Mouse (Mus musculus) forebrain, embryonic 10.5 days (tissue): ENCODE measurements around the gene Lrp1. TPM values are rescaled to one million over a fixed set of nuclear protein-coding genes. Genes with fewer than 3 reads are reported as not detected.

Source experiments
- DNase-seq: peaks from one replicate; pipeline ENCODE4 v3.0.0-alpha.2; 2017; ENCODE audit warnings: low spot score; ENCODE audit errors: extremely low spot score
- H3K27ac ChIP-seq: fragments of 300-500 bp; sonication (generic); 2 replicates; pipeline ENCODE4 v1.5.1; 2016; ENCODE audit warnings: mild to moderate bottlenecking
- H3K27me3 ChIP-seq: fragments of 300-500 bp; sonication (generic); 2 replicates; pipeline ENCODE4 v1.6.1; 2016; ENCODE audit warnings: mild to moderate bottlenecking; ENCODE audit not compliant: poor library complexity, severe bottlenecking
- H3K36me3 ChIP-seq: fragments of 300-500 bp; sonication (generic); replicated peaks from 2 replicates; pipeline ENCODE4 v1.6.1; 2016; ENCODE audit warnings: mild to moderate bottlenecking, moderate library complexity
- H3K4me1 ChIP-seq: fragments of 300-500 bp; sonication (generic); 2 replicates; pipeline ENCODE4 v1.6.1; 2016
- H3K4me3 ChIP-seq: fragments of 300-500 bp; sonication (generic); 2 replicates; pipeline ENCODE4 v1.5.1; 2016; ENCODE audit warnings: mild to moderate bottlenecking, moderate library complexity
- H3K9me3 ChIP-seq: fragments of 300-500 bp; sonication (generic); 2 replicates; pipeline ENCODE4 v1.6.1; 2016; ENCODE audit warnings: mild to moderate bottlenecking, moderate library complexity
- WGBS: fragments of 180-500 bp; shearing (Covaris S2); methylation state at CpG from one replicate; pipeline ENCODE4 v1.1.7; 2016; 5-methylcytosine and 5-hydroxymethylcytosine counted together
- polyA plus RNA-seq: library from polyadenylated mRNA; unstranded; fragments of >200 nt; fragmentation: Nextera tagmentation; extraction: Ambion mirVana; gene quantifications from 2 replicates; pipeline ENCODE4 v1.2.1, GENCODE M21; 2016

Lrp1 gene
- polyA plus RNA-seq, 1 experiment from 2014 or later: 67.4 TPM

GRCm38 (mm10) chr10:127641861-127642771 is 21.2 kb upstream of the Lrp1 start:
- 8% methylated on average over 19 of the region's 19 CpGs for WGBS
- Histone ChIP-seq H3K9me3 (no peaks in the 10 kb centered on the region), H3K36me3 (no peaks in the 10 kb centered on the region), H3K27ac (peak overlapping the region; percentile 84), H3K27me3 (peaks cover 43% of the 10 kb centered on the region), H3K4me1 (peaks cover 29% of the 10 kb centered on the region), H3K4me3 (peak overlapping the region; percentile 50)
- DNase-seq: peak; percentile 77

GRCm38 (mm10) chr10:127640421-127640820 is 19.5 kb upstream of the Lrp1 start:
- Histone ChIP-seq H3K27ac (no peak overlapping the region), H3K9me3 (no peaks in the 10 kb centered on the region), H3K27me3 (peaks cover 43% of the 10 kb centered on the region), H3K4me1 (peaks cover 29% of the 10 kb centered on the region), H3K4me3 (no peak overlapping the region), H3K36me3 (no peaks in the 10 kb centered on the region)
- WGBS: 72% methylated on average over 5 of the region's 5 CpGs
- no peak for DNase-seq

GRCm38 (mm10) chr10:127632668-127633271 is 11.8 kb upstream of the Lrp1 start:
- H3K27ac ChIP-seq: no peak overlapping the region
- no peaks in the 10 kb centered on the region for H3K4me1 ChIP-seq
- WGBS: 86% methylated on average over 7 of the region's 7 CpGs
- H3K9me3 ChIP-seq: no peaks in the 10 kb centered on the region
- H3K4me3 ChIP-seq: no peak overlapping the region
- DNase-seq: no peak
- no peaks in the 10 kb centered on the region for H3K27me3 ChIP-seq
- H3K36me3 ChIP-seq: no peaks in the 10 kb centered on the region

- H3K4me1 ChIP-seq: no peaks in the 10 kb centered on the region
- no peak overlapping the region for H3K4me3 ChIP-seq
- H3K36me3 ChIP-seq: no peaks in the 10 kb centered on the region
- H3K27ac ChIP-seq: no peak overlapping the region
- H3K27me3 ChIP-seq: no peaks in the 10 kb centered on the region
- WGBS: 84% methylated on average over 10 of the region's 10 CpGs
- no peak for DNase-seq
- peaks cover 4% of the 10 kb centered on the region; the same call in 1 of the 2 replicates for H3K9me3 ChIP-seq
These were observed 10.6 kb upstream of the Lrp1 start for GRCm38 (mm10) chr10:127631261-127632214.

- Histone ChIP-seq H3K27ac (no peak overlapping the region), H3K4me3 (no peak overlapping the region), H3K36me3 (no peaks in the 10 kb centered on the region), H3K27me3 (no peaks in the 10 kb centered on the region), H3K4me1 (peaks cover 14% of the 10 kb centered on the region), H3K9me3 (peaks cover 6% of the 10 kb centered on the region; the same call in 1 of the 2 replicates)
- WGBS: 88% methylated on average over 3 of the region's 3 CpGs
- no peak for DNase-seq
These were observed 5.5 kb upstream of the Lrp1 start for GRCm38 (mm10) chr10:127626433-127626832.

- Histone ChIP-seq H3K36me3 (no peaks in the 10 kb centered on the region), H3K27me3 (0 out of 2 replicates have a peak, but pooled peaks cover 4% of the 10 kb centered on the region), H3K4me1 (peaks cover 35% of the 10 kb centered on the region), H3K4me3 (no peak overlapping the region), H3K9me3 (peaks cover 6% of the 10 kb centered on the region; the same call in 1 of the 2 replicates), H3K27ac (no peak overlapping the region)
- 93% methylated on average over 6 of the region's 6 CpGs for WGBS
- no peak for DNase-seq
These were observed 2.7 kb upstream of the Lrp1 start for GRCm38 (mm10) chr10:127623439-127624216.

GRCm38 (mm10) chr10:127622661-127623060 is 1.7 kb upstream of the Lrp1 start:
- H3K4me1 ChIP-seq: peaks cover 44% of the 10 kb centered on the region
- WGBS: 61% methylated on average over 4 of the region's 4 CpGs
- no peak for DNase-seq
- 0 out of 2 replicates have a peak, but pooled peaks cover 4% of the 10 kb centered on the region for H3K27me3 ChIP-seq
- no peaks in the 10 kb centered on the region for H3K36me3 ChIP-seq
- peak overlapping the region; percentile 85; the same call in 1 of the 2 replicates for H3K4me3 ChIP-seq
- H3K27ac ChIP-seq: peak overlapping the region; percentile 97
- peaks cover 6% of the 10 kb centered on the region; the same call in 1 of the 2 replicates for H3K9me3 ChIP-seq

- 0% methylated on average over 13 of the region's 13 CpGs for WGBS
These were observed 1.1 kb upstream of the Lrp1 start for GRCm38 (mm10) chr10:127622057-127622392.

GRCm38 (mm10) chr10:127621191-127622056 is 476 bp upstream of the Lrp1 start:
- Histone ChIP-seq H3K36me3 (peaks cover 6% of the 10 kb centered on the region; the same call in 1 of the 2 replicates), H3K9me3 (peaks cover 2% of the 10 kb centered on the region; the same call in 1 of the 2 replicates), H3K27me3 (0 out of 2 replicates have a peak, but pooled peaks cover 4% of the 10 kb centered on the region), H3K4me1 (peaks cover 57% of the 10 kb centered on the region), H3K4me3 (peak overlapping the region; percentile 85), H3K27ac (peak overlapping the region; percentile 97)
- DNase-seq: peak; percentile 88
- under 1% methylated on average over 32 of the region's 39 CpGs for WGBS

More at GRCm38 (mm10) chr10:127622057-127622392, 1.1 kb upstream of the Lrp1 start:
- peak; percentile 70 for DNase-seq
- Histone ChIP-seq H3K36me3 (peaks cover 6% of the 10 kb centered on the region; the same call in 1 of the 2 replicates), H3K9me3 (peaks cover 6% of the 10 kb centered on the region; the same call in 1 of the 2 replicates), H3K27me3 (0 out of 2 replicates have a peak, but pooled peaks cover 4% of the 10 kb centered on the region), H3K4me1 (peaks cover 51% of the 10 kb centered on the region), H3K27ac (peak overlapping the region; percentile 97), H3K4me3 (peak overlapping the region; percentile 85)

GRCm38 (mm10) chr10:127619941-127620405 is 975 bp downstream of the Lrp1 start:
- Histone ChIP-seq H3K27me3 (0 out of 2 replicates have a peak, but pooled peaks cover 4% of the 10 kb centered on the region), H3K4me1 (peaks cover 71% of the 10 kb centered on the region), H3K9me3 (no peaks in the 10 kb centered on the region), H3K4me3 (peak overlapping the region; percentile 85), H3K27ac (peak overlapping the region; percentile 97), H3K36me3 (peaks cover 6% of the 10 kb centered on the region; the same call in 1 of the 2 replicates)
- whole genome bisulfite sequencing: 0% methylated on average over 12 of the region's 12 CpGs
- peak; percentile 51 for DNase-seq
